Mouse (Mus musculus): Measurements from ENCODE around the gene Myo1c.

Myo1c gene

GRCm38 (mm10) chr11:75715556-75715955 lies 65.3 kb downstream of the Myo1c start:
- no peak for DNase-seq (ENCODE audit: low spot score)

DNA sequence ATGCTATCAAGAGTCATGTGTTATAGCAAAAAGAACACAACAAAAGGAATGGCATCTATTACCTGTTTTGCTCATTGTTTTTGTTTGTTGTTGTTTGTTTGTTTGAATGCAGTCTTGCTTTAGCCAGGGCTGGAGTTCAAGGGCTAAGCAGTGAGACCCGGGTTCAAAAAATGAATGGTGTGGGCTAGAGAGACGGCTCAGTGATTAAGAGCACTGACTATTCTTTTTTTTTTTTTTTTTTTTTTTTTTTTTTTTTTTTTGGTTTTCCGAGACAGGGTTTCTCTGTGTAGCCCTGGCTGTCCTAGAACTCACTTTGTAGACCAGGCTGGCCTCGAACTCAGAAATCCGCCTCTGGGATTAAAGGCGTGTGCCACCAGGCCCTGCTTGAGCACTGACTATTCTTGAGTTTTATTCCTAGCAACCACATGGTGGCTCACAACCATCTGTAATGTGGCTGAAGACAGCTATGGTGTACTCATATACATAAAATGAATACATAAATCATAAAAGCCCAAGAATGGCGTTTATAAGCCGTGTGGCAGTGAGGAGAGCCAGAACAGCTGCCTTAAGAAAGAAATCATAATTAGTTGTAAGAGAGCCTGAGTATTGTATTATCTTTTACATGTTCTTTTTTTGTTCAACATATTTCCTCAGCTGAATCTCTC lies 66.5 kb downstream of the Myo1c start:
- DNase-seq (ENCODE audit: low spot score): no peak

DNA sequence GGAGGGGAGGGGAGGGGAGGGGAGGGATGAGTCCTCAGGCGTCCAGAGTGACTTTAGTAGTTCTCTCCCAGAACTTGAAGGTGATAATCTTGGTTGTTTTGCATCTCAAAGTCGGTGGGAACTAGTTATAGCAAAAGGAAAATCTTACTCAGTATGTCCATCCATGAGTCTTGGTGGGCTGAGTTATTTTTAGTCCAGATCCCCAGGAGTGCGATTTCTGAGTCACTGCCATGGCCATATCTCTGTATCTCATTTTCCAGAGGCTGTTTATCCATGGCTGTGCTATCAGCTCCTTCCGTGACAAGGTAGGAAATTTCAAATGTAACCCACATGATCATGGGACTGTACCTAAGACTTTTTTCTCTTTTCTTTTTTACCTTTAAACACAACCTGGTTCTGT lies 72.0 kb downstream of the Myo1c start:
- DNase-seq (ENCODE audit: low spot score): no peak
